Comparison of ENCODE assay signal across 10 mouse cellular contexts in genomic region chr11:58587898-58588348, GRCm38 (mm10). TPM values are rescaled to one million over a fixed set of nuclear protein-coding genes. Genes with fewer than 3 reads are reported as not detected.
DNase-seq lines count a peak whose midpoint lies in the region; ATAC-seq and TF ChIP-seq lines count a peak whose summit lies in the region.
"Had no signal": no experiment of that assay in that cellular context is flagged by ENCODE, and none has a peak within 500 bp of the region (broad histone marks: within the 10 kb centered on the region; RNA-seq: fewer than 3 reads in every experiment).

No protein-coding gene starts in this region.

- CTCF ChIA-PET in Patski (lab: Charles Lee), result interaction anchor here (1.0 to 2.1 kb wide), 7 partner anchors 27 to 286 kb away, joined by 3 to 9 read pairs (median 3); partner anchors contain the start of gene 2210407C18Rik

- no peaks in the 10 kb centered on the region for H3K36me3 ChIP-seq in midbrain, embryonic 10.5 days
- H3K36me3 ChIP-seq in midbrain, embryonic 13.5 days, result no peaks in the 10 kb centered on the region
- no peaks in the 10 kb centered on the region for H3K36me3 ChIP-seq in heart, embryonic 10.5 days
- H3K36me3 ChIP-seq in limb, embryonic 11.5 days (ENCODE audit: control insufficient read depth, insufficient read depth, low read length), result no peaks in the 10 kb centered on the region
- H3K36me3 ChIP-seq: neural tube, embryonic 13.5 days had no signal

- no peak overlapping the region for H3K4me3 ChIP-seq in midbrain, embryonic 10.5 days
- no peak overlapping the region for H3K4me3 ChIP-seq in midbrain, embryonic 13.5 days (replicated peaks)
- H3K4me3 ChIP-seq in heart, embryonic 10.5 days, result no peak overlapping the region
- H3K4me3 ChIP-seq in limb, embryonic 11.5 days (ENCODE audit: low read depth, low read length), result no peak overlapping the region
- H3K4me3 ChIP-seq: neural tube, embryonic 13.5 days had no signal

- ATAC-seq in midbrain, embryonic 13.5 days, result no peak
- ATAC-seq in Patski, result peak; percentile 51
- ATAC-seq in limb, embryonic 11.5 days (ENCODE audit: insufficient number of reproducible peaks, low FRiP score, low TSS enrichment, low read depth), result no peak
- ATAC-seq in granulocyte monocyte progenitor cell, adult 5-6 weeks (replicated peaks; ENCODE audit: poor library complexity, severe bottlenecking), result no peak

- no peak overlapping the region for H3K4me2 ChIP-seq in midbrain, embryonic 13.5 days (replicated peaks)
- H3K4me2 ChIP-seq in limb, embryonic 11.5 days (ENCODE audit: low read depth, severe bottlenecking), result no peak overlapping the region
- H3K4me2 ChIP-seq: neural tube, embryonic 13.5 days had no signal

- peak; percentile 31 for DNase-seq in midbrain, embryonic 10.5 days (ENCODE audit: low spot score)
- no peak for DNase-seq in Patski (ENCODE audit: low read depth, low spot score)
- peak; percentile 6 for DNase-seq in cerebellum, adult 8-10 months
- DNase-seq in heart, embryonic 10.5 days (ENCODE audit: low spot score), result peak; percentile 84
- peak; percentile 58 for DNase-seq in limb, embryonic 11.5 days (ENCODE audit: low spot score)
- DNase-seq in ovary, postnatal 14 days (ENCODE audit: low spot score), result peak; percentile 46

- in situ Hi-C loops in Patski (cut with MboI; ENCODE audit: low pct_unique_long_range_greater_than_20kb), result loop anchor here (5.0 kb wide), 1 partner anchor 191 kb away; no protein-coding TSS in a partner anchor

- WGBS in midbrain, embryonic 10.5 days, result 76% methylated on average over 7 of the region's 7 CpGs
- WGBS in midbrain, embryonic 13.5 days, result 77% methylated on average over 7 of the region's 7 CpGs
- WGBS in heart, embryonic 10.5 days, result 56% methylated on average over 7 of the region's 7 CpGs
- 68% methylated on average over 7 of the region's 7 CpGs for WGBS in limb, embryonic 11.5 days

- POLR2A ChIA-PET in Patski (lab: Charles Lee), result no interaction called here

- peak overlapping the region; percentile 52; the same call in 1 of the 2 replicates for H3K27ac ChIP-seq in midbrain, embryonic 10.5 days (replicated peaks)
- H3K27ac ChIP-seq in midbrain, embryonic 13.5 days, result no peak overlapping the region
- H3K27ac ChIP-seq in heart, embryonic 10.5 days, result no peak overlapping the region
- H3K27ac ChIP-seq in limb, embryonic 11.5 days (replicated peaks; ENCODE audit: low read depth, low read length), result no peak overlapping the region

- no peak overlapping the region for H3K9ac ChIP-seq in midbrain, embryonic 13.5 days (replicated peaks)
- no peak overlapping the region for H3K9ac ChIP-seq in limb, embryonic 11.5 days (ENCODE audit: low read length)
- H3K9ac ChIP-seq: neural tube, embryonic 13.5 days had no signal

- 0 out of 2 replicates have a peak, but pooled peaks cover 4% of the 10 kb centered on the region for H3K9me3 ChIP-seq in midbrain, embryonic 10.5 days (replicated peaks)
- H3K9me3 ChIP-seq in midbrain, embryonic 13.5 days, result no peaks in the 10 kb centered on the region
- no peaks in the 10 kb centered on the region for H3K9me3 ChIP-seq in heart, embryonic 10.5 days
- no peaks in the 10 kb centered on the region for H3K9me3 ChIP-seq in limb, embryonic 11.5 days (ENCODE audit: control insufficient read depth, low read length)
- H3K9me3 ChIP-seq: neural tube, embryonic 13.5 days had no signal

- H3K4me1 ChIP-seq in midbrain, embryonic 10.5 days, result no peaks in the 10 kb centered on the region
- no peaks in the 10 kb centered on the region for H3K4me1 ChIP-seq in midbrain, embryonic 13.5 days (replicated peaks)
- H3K4me1 ChIP-seq in heart, embryonic 10.5 days, result no peaks in the 10 kb centered on the region
- H3K4me1 ChIP-seq in limb, embryonic 11.5 days (ENCODE audit: control insufficient read depth, insufficient read depth, low read length), result no peaks in the 10 kb centered on the region

- TF ChIP-seq CTCF in Patski (IDR thresholded peaks at IDR 0.05), result peak; percentile 93

- H3K27me3 ChIP-seq in midbrain, embryonic 10.5 days (ENCODE audit: low read depth, poor library complexity, severe bottlenecking), result no peaks in the 10 kb centered on the region
- no peaks in the 10 kb centered on the region for H3K27me3 ChIP-seq in midbrain, embryonic 13.5 days
- H3K27me3 ChIP-seq in Patski, result no peaks in the 10 kb centered on the region
- H3K27me3 ChIP-seq in heart, embryonic 10.5 days (ENCODE audit: insufficient read depth, poor library complexity, severe bottlenecking), result no peaks in the 10 kb centered on the region
- no peaks in the 10 kb centered on the region for H3K27me3 ChIP-seq in limb, embryonic 11.5 days (ENCODE audit: control insufficient read depth, insufficient read depth, low read length)
- H3K27me3 ChIP-seq: neural tube, embryonic 13.5 days had no signal

RNA-seq across cellular contexts. Expression of gene Olfr324, which starts 7.0 kb away (rescaled TPM):
- not detected in 2 replicates for polyA plus RNA-seq in midbrain, embryonic 10.5 days (2016; fragmentation: Nextera tagmentation; extraction: Ambion mirVana)
- polyA plus RNA-seq in midbrain, embryonic 13.5 days (2015; fragmentation: Nextera tagmentation; extraction: Ambion mirVana), result not detected in 2 replicates
- polyA plus RNA-seq in Patski (2021), result 0.08 TPM
- polyA plus RNA-seq in heart, embryonic 10.5 days (2016; fragmentation: Nextera tagmentation; extraction: Ambion mirVana), result not detected in 2 replicates
- not detected in 2 replicates for polyA plus RNA-seq in limb, embryonic 11.5 days (2014; fragmentation: Nextera tagmentation; extraction: Ambion mirVana)
- total RNA-seq in granulocyte monocyte progenitor cell, adult 5-6 weeks (2014; fragmentation: Nextera tagmentation), result not detected in 2 replicates
- not detected in 2 replicates for total RNA-seq in granulocyte monocyte progenitor cell, adult 5-6 weeks (2017)
- polyA plus RNA-seq: heart, embryonic 14.5 days; neural tube, embryonic 13.5 days had no signal

RNA-seq across cellular contexts. Expression of gene Olfr325, which starts 10.4 kb away (rescaled TPM):
- polyA plus RNA-seq in midbrain, embryonic 10.5 days (2016; fragmentation: Nextera tagmentation; extraction: Ambion mirVana), result not detected in 2 replicates
- polyA plus RNA-seq in midbrain, embryonic 13.5 days (2015; fragmentation: Nextera tagmentation; extraction: Ambion mirVana), result not detected in 2 replicates
- polyA plus RNA-seq in Patski (2021), result not detected
- polyA plus RNA-seq in heart, embryonic 10.5 days (2016; fragmentation: Nextera tagmentation; extraction: Ambion mirVana), result not detected in 2 replicates
- not detected in 2 replicates for polyA plus RNA-seq in limb, embryonic 11.5 days (2014; fragmentation: Nextera tagmentation; extraction: Ambion mirVana)
- not detected in 2 replicates for total RNA-seq in granulocyte monocyte progenitor cell, adult 5-6 weeks (2014; fragmentation: Nextera tagmentation)
- not detected in 2 replicates for total RNA-seq in granulocyte monocyte progenitor cell, adult 5-6 weeks (2017)
- polyA plus RNA-seq: heart, embryonic 14.5 days; neural tube, embryonic 13.5 days had no signal

RNA-seq across cellular contexts. Expression of gene Olfr224, which starts 17.6 kb away (rescaled TPM):
- polyA plus RNA-seq in midbrain, embryonic 10.5 days (2016; fragmentation: Nextera tagmentation; extraction: Ambion mirVana), result not detected in 2 replicates
- not detected in 2 replicates for polyA plus RNA-seq in midbrain, embryonic 13.5 days (2015; fragmentation: Nextera tagmentation; extraction: Ambion mirVana)
- polyA plus RNA-seq in Patski (2021), result not detected
- polyA plus RNA-seq in heart, embryonic 10.5 days (2016; fragmentation: Nextera tagmentation; extraction: Ambion mirVana), result not detected in 2 replicates
- not detected in 2 replicates for polyA plus RNA-seq in limb, embryonic 11.5 days (2014; fragmentation: Nextera tagmentation; extraction: Ambion mirVana)
- not detected in 2 replicates for total RNA-seq in granulocyte monocyte progenitor cell, adult 5-6 weeks (2014; fragmentation: Nextera tagmentation)
- total RNA-seq in granulocyte monocyte progenitor cell, adult 5-6 weeks (2017), result not detected in 2 replicates
- polyA plus RNA-seq: heart, embryonic 14.5 days had no signal

RNA-seq across cellular contexts. Expression of gene 2210407C18Rik, which starts 28.0 kb away (rescaled TPM):
- not detected in 2 replicates for polyA plus RNA-seq in midbrain, embryonic 10.5 days (2016; fragmentation: Nextera tagmentation; extraction: Ambion mirVana)
- not detected in 2 replicates for polyA plus RNA-seq in midbrain, embryonic 13.5 days (2015; fragmentation: Nextera tagmentation; extraction: Ambion mirVana)
- 0.42 TPM for polyA plus RNA-seq in Patski (2021)
- polyA plus RNA-seq in heart, embryonic 10.5 days (2016; fragmentation: Nextera tagmentation; extraction: Ambion mirVana), result not detected in 2 replicates
- polyA plus RNA-seq in limb, embryonic 11.5 days (2014; fragmentation: Nextera tagmentation; extraction: Ambion mirVana), result not detected in 2 replicates
- total RNA-seq in granulocyte monocyte progenitor cell, adult 5-6 weeks (2014; fragmentation: Nextera tagmentation), result not detected in 2 replicates
- total RNA-seq in granulocyte monocyte progenitor cell, adult 5-6 weeks (2017), result not detected in 2 replicates
- polyA plus RNA-seq: heart, embryonic 14.5 days; neural tube, embryonic 13.5 days had no signal

RNA-seq across cellular contexts. Expression of gene Olfr328, which starts 32.5 kb away (rescaled TPM):
- 0.06 TPM in 1 of 2 replicates, not detected in the other for polyA plus RNA-seq in midbrain, embryonic 10.5 days (2016; fragmentation: Nextera tagmentation; extraction: Ambion mirVana)
- 0.07 TPM in 1 of 2 replicates, not detected in the other for polyA plus RNA-seq in midbrain, embryonic 13.5 days (2015; fragmentation: Nextera tagmentation; extraction: Ambion mirVana)
- not detected for polyA plus RNA-seq in Patski (2021)
- polyA plus RNA-seq in heart, embryonic 10.5 days (2016; fragmentation: Nextera tagmentation; extraction: Ambion mirVana), result 0.08 TPM in 1 of 2 replicates, not detected in the other
- polyA plus RNA-seq in limb, embryonic 11.5 days (2014; fragmentation: Nextera tagmentation; extraction: Ambion mirVana), result 0.09 TPM in 1 of 2 replicates, not detected in the other
- not detected in 2 replicates for total RNA-seq in granulocyte monocyte progenitor cell, adult 5-6 weeks (2014; fragmentation: Nextera tagmentation)
- total RNA-seq in granulocyte monocyte progenitor cell, adult 5-6 weeks (2017), result not detected in 2 replicates
- polyA plus RNA-seq: heart, embryonic 14.5 days; neural tube, embryonic 13.5 days had no signal
